Mouse (Mus musculus) hindbrain, embryonic 15.5 days (tissue): ENCODE measurements around the gene Smarce1. TPM values are rescaled to one million over a fixed set of nuclear protein-coding genes. Genes with fewer than 3 reads are reported as not detected.

Experiments used
- ATAC-seq: fragments of 200-750 bp; cut with Nextera tagmentation; 2 replicates; pipeline ENCODE4 v1.8.0; 2017; ENCODE audit warnings: low read depth, moderate number of reproducible peaks, moderate TSS enrichment; ENCODE audit not compliant: low FRiP score
- H3K27ac ChIP-seq: fragments of 300-500 bp; sonication (generic); replicated peaks from 2 replicates; pipeline ENCODE4 v1.5.1; 2015; ENCODE audit warnings: mild to moderate bottlenecking, inconsistent platforms
- H3K27me3 ChIP-seq: fragments of 300-500 bp; sonication (generic); 2 replicates; pipeline ENCODE4 v1.6.1; 2015; ENCODE audit warnings: control low read depth, inconsistent platforms
- H3K36me3 ChIP-seq: fragments of 300-500 bp; sonication (generic); 2 replicates; pipeline ENCODE4 v1.6.1; 2015; ENCODE audit warnings: control low read depth, inconsistent platforms
- H3K4me1 ChIP-seq: fragments of 300-500 bp; sonication (generic); replicated peaks from 2 replicates; pipeline ENCODE4 v1.6.1; 2015; ENCODE audit warnings: control low read depth, inconsistent platforms
- H3K4me2 ChIP-seq: fragments of 300-500 bp; sonication (generic); 2 replicates; pipeline ENCODE4 v1.6.1; 2015; ENCODE audit warnings: moderate library complexity, mild to moderate bottlenecking, inconsistent platforms
- H3K4me3 ChIP-seq: fragments of 300-500 bp; sonication (generic); 2 replicates; pipeline ENCODE4 v1.5.1; 2015; ENCODE audit warnings: mild to moderate bottlenecking, inconsistent platforms
- H3K9ac ChIP-seq: fragments of 300-500 bp; sonication (generic); 2 replicates; pipeline ENCODE4 v1.6.1; 2015; ENCODE audit warnings: inconsistent platforms
- H3K9me3 ChIP-seq: fragments of 300-500 bp; sonication (generic); 2 replicates; pipeline ENCODE4 v1.6.1; 2016; ENCODE audit warnings: control low read depth, inconsistent platforms
- WGBS: fragments of 180-500 bp; shearing (Covaris S2); methylation state at CpG from one replicate; pipeline ENCODE4 v1.1.7; 2015; 5-methylcytosine and 5-hydroxymethylcytosine counted together
- polyA plus RNA-seq: library from polyadenylated mRNA; unstranded; fragments of >200 nt; fragmentation: Nextera tagmentation; extraction: Ambion mirVana; gene quantifications from 2 replicates; pipeline ENCODE4 v1.2.1, GENCODE M21; 2015

The Smarce1 gene
- polyA plus RNA-seq, 1 experiment from 2014 or later, result 266 TPM

DNA sequence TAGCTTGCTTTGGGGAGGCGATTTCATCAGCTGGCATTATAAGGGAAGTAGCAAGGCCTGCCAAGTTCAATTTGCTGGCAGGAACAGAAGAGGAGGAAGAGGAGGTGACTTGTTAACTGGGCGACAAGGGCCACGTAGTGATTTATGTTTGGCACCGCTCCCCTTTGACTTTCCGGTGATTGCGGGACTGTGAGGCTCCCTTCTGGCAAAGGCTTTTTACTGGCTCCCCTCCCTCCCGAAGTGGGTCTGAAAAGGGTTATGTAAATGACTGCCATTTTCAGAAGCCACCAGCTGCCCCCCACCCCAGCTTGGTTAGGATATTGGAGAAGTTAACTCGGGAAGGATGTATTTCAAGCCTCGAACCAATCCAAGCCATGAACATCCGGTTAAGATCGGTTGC, 48.2 kb downstream of the Smarce1 start:
- H3K27me3 ChIP-seq, result no peaks in the 10 kb centered on the region
- no peak for ATAC-seq
- no peak overlapping the region for H3K9ac ChIP-seq
- no peak overlapping the region for H3K4me2 ChIP-seq
- H3K4me3 ChIP-seq, result no peak overlapping the region
- H3K36me3 ChIP-seq, result no peaks in the 10 kb centered on the region
- 0 out of 2 replicates have a peak, but pooled peaks cover 3% of the 10 kb centered on the region for H3K4me1 ChIP-seq
- H3K27ac ChIP-seq, result no peak overlapping the region
- 55% methylated on average over 11 of the region's 11 CpGs for WGBS
- H3K9me3 ChIP-seq, result no peaks in the 10 kb centered on the region

DNA sequence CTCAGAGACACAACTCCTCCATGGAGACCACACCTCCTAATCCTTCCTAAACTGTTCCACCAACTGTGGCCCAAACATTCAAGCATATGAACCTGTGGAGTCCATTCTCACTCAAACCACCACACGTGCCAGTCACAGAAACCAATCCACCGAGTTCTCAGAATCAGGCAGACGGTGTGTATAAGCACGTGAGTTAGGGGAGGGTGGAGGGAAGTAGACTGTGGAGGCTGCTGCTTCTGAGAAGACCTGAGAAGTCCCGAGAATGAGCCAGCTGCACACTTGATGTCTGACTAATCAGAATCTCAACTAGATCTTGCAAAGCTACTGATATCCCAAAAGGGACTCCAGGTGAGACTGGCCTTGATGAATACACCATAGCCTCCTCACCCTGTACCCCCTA, 50.7 kb downstream of the Smarce1 start:
- Histone ChIP-seq H3K27me3 (no peaks in the 10 kb centered on the region), H3K4me1 (0 out of 2 replicates have a peak, but pooled peaks cover 3% of the 10 kb centered on the region), H3K4me2 (no peak overlapping the region), H3K9ac (no peak overlapping the region), H3K36me3 (no peaks in the 10 kb centered on the region), H3K9me3 (no peaks in the 10 kb centered on the region), H3K27ac (no peak overlapping the region), H3K4me3 (no peak overlapping the region)
- no peak for ATAC-seq
- WGBS, result 91% methylated on average over 5 of the region's 5 CpGs

- Histone ChIP-seq H3K36me3 (no peaks in the 10 kb centered on the region), H3K4me2 (no peak overlapping the region), H3K4me3 (no peak overlapping the region), H3K9me3 (no peaks in the 10 kb centered on the region), H3K4me1 (0 out of 2 replicates have a peak, but pooled peaks cover 3% of the 10 kb centered on the region), H3K27ac (no peak overlapping the region), H3K27me3 (no peaks in the 10 kb centered on the region), H3K9ac (no peak overlapping the region)
- whole genome bisulfite sequencing, result 91% methylated on average over 1 of the region's 3 CpGs
- no peak for ATAC-seq
These were observed 53.0 kb downstream of the Smarce1 start for GRCm38 (mm10) chr11:99177925-99178198.

- 69% methylated on average over 5 of the region's 5 CpGs for WGBS
- no peaks in the 10 kb centered on the region for H3K36me3 ChIP-seq
- no peaks in the 10 kb centered on the region for H3K4me1 ChIP-seq
- H3K27ac ChIP-seq, result no peak overlapping the region
- H3K4me3 ChIP-seq, result no peak overlapping the region
- H3K9me3 ChIP-seq, result no peaks in the 10 kb centered on the region
- ATAC-seq, result no peak
- H3K9ac ChIP-seq, result no peak overlapping the region
- H3K4me2 ChIP-seq, result no peak overlapping the region
- no peaks in the 10 kb centered on the region for H3K27me3 ChIP-seq
These were observed 53.5 kb downstream of the Smarce1 start for GRCm38 (mm10) chr11:99177054-99177924.

DNA sequence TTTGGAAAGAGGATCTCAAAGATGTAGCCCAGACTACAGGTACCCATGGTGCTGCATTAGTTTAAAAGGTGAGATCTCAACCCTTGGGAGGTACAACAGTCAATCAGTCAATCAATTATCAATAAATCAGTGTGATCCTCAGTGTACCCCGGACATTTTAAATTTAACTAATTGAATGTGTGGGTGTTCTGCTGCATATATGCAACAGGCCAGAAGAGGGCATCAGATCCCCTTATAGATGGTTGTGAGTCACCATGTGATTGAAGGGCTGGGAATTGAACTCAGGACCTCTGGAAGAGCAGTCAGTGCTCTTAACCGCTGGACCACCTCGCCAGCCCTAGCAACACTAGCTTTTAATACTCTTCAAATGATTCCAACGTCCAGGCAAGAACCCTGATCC, 58.8 kb downstream of the Smarce1 start:
- Histone ChIP-seq H3K4me3 (no peak overlapping the region), H3K9ac (no peak overlapping the region), H3K9me3 (no peaks in the 10 kb centered on the region), H3K27me3 (no peaks in the 10 kb centered on the region), H3K4me2 (no peak overlapping the region), H3K4me1 (no peaks in the 10 kb centered on the region), H3K27ac (no peak overlapping the region), H3K36me3 (no peaks in the 10 kb centered on the region)
- WGBS, result 87% methylated on average over 4 of the region's 4 CpGs
- ATAC-seq, result no peak

DNA sequence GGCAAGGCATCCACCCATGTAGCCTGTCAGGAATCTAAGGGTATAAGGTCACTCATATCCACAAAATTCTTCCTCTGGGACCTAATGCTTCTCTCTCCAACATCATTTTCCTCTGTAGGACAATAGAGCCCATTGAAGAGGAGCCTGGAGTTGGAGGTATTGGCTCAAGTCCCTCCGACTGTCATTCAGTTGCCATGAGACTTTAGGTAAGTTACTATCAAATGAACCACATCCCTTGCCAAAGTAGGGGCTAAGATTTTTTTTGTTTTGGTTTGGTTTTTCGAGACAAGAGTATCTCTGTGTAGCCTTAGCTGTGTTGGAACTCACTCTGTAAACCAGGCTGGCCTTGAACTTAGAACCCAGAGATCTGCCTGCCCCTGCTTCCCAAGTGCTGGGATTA, 59.4 kb downstream of the Smarce1 start:
- no peaks in the 10 kb centered on the region for H3K36me3 ChIP-seq
- ATAC-seq, result no peak
- WGBS, result 82% methylated on average over 2 of the region's 2 CpGs
- H3K4me3 ChIP-seq, result no peak overlapping the region
- no peak overlapping the region for H3K4me2 ChIP-seq
- no peak overlapping the region for H3K9ac ChIP-seq
- H3K27me3 ChIP-seq, result no peaks in the 10 kb centered on the region
- H3K4me1 ChIP-seq, result no peaks in the 10 kb centered on the region
- H3K27ac ChIP-seq, result no peak overlapping the region
- no peaks in the 10 kb centered on the region for H3K9me3 ChIP-seq

GRCm38 (mm10) chr11:99170547-99171267, 60.1 kb downstream of the Smarce1 start:
- Histone ChIP-seq H3K4me1 (no peaks in the 10 kb centered on the region), H3K9me3 (no peaks in the 10 kb centered on the region), H3K4me3 (no peak overlapping the region), H3K27ac (no peak overlapping the region), H3K9ac (no peak overlapping the region), H3K4me2 (no peak overlapping the region), H3K27me3 (no peaks in the 10 kb centered on the region), H3K36me3 (no peaks in the 10 kb centered on the region)
- no peak for ATAC-seq
- 79% methylated on average over 12 of the region's 12 CpGs for WGBS

DNA sequence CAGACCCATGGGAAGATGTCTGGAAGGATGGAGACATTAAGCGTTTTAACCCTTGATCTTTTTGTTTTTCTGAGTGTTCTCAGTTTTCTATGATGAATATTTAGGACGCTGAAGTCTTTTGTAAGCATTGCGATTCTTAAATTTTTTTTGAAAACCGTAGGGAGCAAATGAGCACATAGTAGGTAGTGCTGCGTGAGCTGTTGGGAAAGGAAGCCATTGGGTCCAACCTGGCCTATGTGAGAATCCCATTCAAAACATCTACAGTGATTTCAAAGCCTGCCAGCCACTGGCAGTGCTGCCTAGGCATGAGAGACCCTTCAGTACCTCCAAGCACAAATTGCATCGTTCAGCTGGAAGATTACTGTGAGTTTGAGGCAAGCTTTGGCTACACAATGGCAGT, 60.8 kb downstream of the Smarce1 start:
- ATAC-seq, result no peak
- H3K27me3 ChIP-seq, result no peaks in the 10 kb centered on the region
- H3K9ac ChIP-seq, result no peak overlapping the region
- H3K4me3 ChIP-seq, result no peak overlapping the region
- H3K9me3 ChIP-seq, result no peaks in the 10 kb centered on the region
- H3K4me1 ChIP-seq, result no peaks in the 10 kb centered on the region
- H3K27ac ChIP-seq, result no peak overlapping the region
- WGBS, result 93% methylated on average over 6 of the region's 6 CpGs
- H3K4me2 ChIP-seq, result no peak overlapping the region
- no peaks in the 10 kb centered on the region for H3K36me3 ChIP-seq

- no peak overlapping the region for H3K9ac ChIP-seq
- WGBS, result 91% methylated on average over 2 of the region's 2 CpGs
- no peaks in the 10 kb centered on the region for H3K36me3 ChIP-seq
- no peak for ATAC-seq
- H3K27me3 ChIP-seq, result no peaks in the 10 kb centered on the region
- H3K9me3 ChIP-seq, result no peaks in the 10 kb centered on the region
- H3K27ac ChIP-seq, result no peak overlapping the region
- H3K4me1 ChIP-seq, result no peaks in the 10 kb centered on the region
- no peak overlapping the region for H3K4me3 ChIP-seq
- H3K4me2 ChIP-seq, result no peak overlapping the region
These were observed 61.4 kb downstream of the Smarce1 start for GRCm38 (mm10) chr11:99169438-99169837.

GRCm38 (mm10) chr11:99168030-99168474, 62.8 kb downstream of the Smarce1 start:
- H3K9ac ChIP-seq, result no peak overlapping the region
- H3K36me3 ChIP-seq, result no peaks in the 10 kb centered on the region
- no peaks in the 10 kb centered on the region for H3K27me3 ChIP-seq
- H3K4me1 ChIP-seq, result no peaks in the 10 kb centered on the region
- H3K4me3 ChIP-seq, result no peak overlapping the region
- H3K27ac ChIP-seq, result no peak overlapping the region
- H3K4me2 ChIP-seq, result no peak overlapping the region
- H3K9me3 ChIP-seq, result no peaks in the 10 kb centered on the region
- no peak for ATAC-seq
- WGBS, result 64% methylated on average over 12 of the region's 12 CpGs

DNA sequence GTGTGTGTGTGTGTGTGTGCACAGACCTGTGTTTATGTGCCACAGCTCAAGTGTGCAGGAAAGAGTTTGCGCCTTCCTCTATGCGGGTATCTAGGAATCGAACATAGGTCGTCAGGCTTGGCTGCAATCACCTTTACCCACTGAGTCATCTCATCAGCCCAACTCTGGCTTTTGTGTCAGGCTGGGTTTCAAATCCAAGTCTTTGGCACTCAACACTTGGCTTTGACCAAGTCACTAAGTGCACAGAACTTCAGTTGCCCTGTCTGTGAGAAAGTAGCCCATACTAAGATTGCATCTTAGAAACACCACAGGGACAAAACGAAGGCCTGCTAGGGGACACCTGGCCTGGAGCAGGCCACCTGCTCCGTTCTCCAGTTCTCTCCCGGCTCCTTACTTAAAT, 63.2 kb downstream of the Smarce1 start:
- Histone ChIP-seq H3K27me3 (no peaks in the 10 kb centered on the region), H3K27ac (no peak overlapping the region), H3K4me2 (no peak overlapping the region), H3K4me3 (no peak overlapping the region), H3K9ac (no peak overlapping the region), H3K4me1 (no peaks in the 10 kb centered on the region), H3K36me3 (no peaks in the 10 kb centered on the region), H3K9me3 (no peaks in the 10 kb centered on the region)
- ATAC-seq, result no peak
- WGBS, result 89% methylated on average over 7 of the region's 7 CpGs

DNA sequence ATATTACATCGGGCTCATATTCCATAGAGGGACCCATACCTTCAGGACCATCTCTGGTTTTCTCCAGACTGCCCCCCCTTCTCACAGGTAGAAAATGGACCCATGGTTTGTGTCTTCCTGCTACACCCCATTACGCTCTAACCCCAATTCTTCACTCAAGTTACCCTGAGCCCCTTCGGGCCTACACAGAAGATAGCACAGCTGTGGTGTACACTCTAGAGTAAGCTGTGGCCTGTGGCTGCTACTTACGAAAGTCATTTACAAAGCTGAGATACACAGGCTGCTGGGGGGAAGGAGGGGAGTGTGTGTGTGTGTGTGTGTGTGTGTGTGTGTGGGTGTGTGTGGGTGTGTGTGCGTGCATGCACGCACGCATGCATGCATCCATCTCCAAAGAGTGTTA, 64.6 kb downstream of the Smarce1 start:
- 96% methylated on average over 7 of the region's 7 CpGs for WGBS
- no peak for ATAC-seq
- Histone ChIP-seq H3K4me1 (no peaks in the 10 kb centered on the region), H3K27ac (no peak overlapping the region), H3K9ac (no peak overlapping the region), H3K9me3 (no peaks in the 10 kb centered on the region), H3K4me2 (no peak overlapping the region), H3K36me3 (no peaks in the 10 kb centered on the region), H3K27me3 (no peaks in the 10 kb centered on the region), H3K4me3 (no peak overlapping the region)
